Mouse (Mus musculus): ENCODE data around the gene D630003M21Rik.

DNA sequence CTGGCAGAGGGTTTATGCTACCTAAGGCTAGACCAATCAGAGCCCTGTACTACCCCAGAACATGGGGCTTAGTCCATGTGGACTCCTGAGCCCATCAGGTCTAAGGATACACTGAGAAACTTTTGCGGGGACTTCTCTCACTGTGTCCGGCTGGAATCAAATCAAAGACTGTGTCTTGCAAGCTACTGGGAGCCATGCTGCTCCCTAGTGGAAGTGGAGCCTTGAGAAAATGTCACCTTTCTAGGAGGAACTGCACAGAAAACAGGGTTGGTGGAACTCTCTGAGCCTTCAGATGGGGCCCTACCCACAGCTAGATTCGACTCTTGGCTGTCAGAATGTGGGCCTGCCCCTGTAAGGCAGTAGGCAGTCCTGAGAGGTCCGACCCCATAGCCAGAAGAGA, 18.5 kb downstream of the D630003M21Rik start:
- TF ChIP-seq CTCF (IDR thresholded peaks at IDR 0.05; ENCODE audit: low read depth) (peak; percentile 39), EP300 (optimal IDR thresholded peaks at IDR 0.05) (no peak)
